Mouse (Mus musculus) forebrain, embryonic 14.5 days (tissue): ENCODE measurements around the gene Fam71f2. TPM values are rescaled to one million over a fixed set of nuclear protein-coding genes. Genes with fewer than 3 reads are reported as not detected.

Source experiments
- ATAC-seq: fragments of 200-750 bp; cut with Nextera tagmentation; 2 replicates; pipeline ENCODE4 v1.8.0; 2017; ENCODE audit warnings: mild to moderate bottlenecking, moderate library complexity
- DNase-seq: peaks from one replicate; pipeline ENCODE4 v3.0.0-alpha.2; 2015; ENCODE audit warnings: low spot score
- H3K27ac ChIP-seq: fragments of 300-500 bp; sonication (generic); 2 replicates; pipeline ENCODE4 v1.5.1; 2014; ENCODE audit warnings: low read depth, mild to moderate bottlenecking, control low read depth, low read length, moderate library complexity
- H3K27me3 ChIP-seq: fragments of 300-500 bp; sonication (generic); replicated peaks from 2 replicates; pipeline ENCODE4 v1.6.1; 2014; ENCODE audit warnings: low read length, control low read depth, mixed read lengths; ENCODE audit not compliant: control insufficient read depth, insufficient read depth
- H3K36me3 ChIP-seq: fragments of 300-500 bp; sonication (generic); 2 replicates; pipeline ENCODE4 v1.6.1; 2014; ENCODE audit warnings: low read length, control low read depth; ENCODE audit not compliant: control insufficient read depth, insufficient read depth
- H3K4me1 ChIP-seq: fragments of 300-500 bp; sonication (generic); 2 replicates; pipeline ENCODE4 v1.6.1; 2014; ENCODE audit warnings: antibody characterized with exemption, low read length, control low read depth; ENCODE audit not compliant: control insufficient read depth, insufficient read depth
- H3K4me2 ChIP-seq: fragments of 300-500 bp; sonication (generic); 2 replicates; pipeline ENCODE4 v1.6.1; 2014; ENCODE audit warnings: mild to moderate bottlenecking, control low read depth, low read length
- H3K4me3 ChIP-seq: fragments of 300-500 bp; sonication (generic); 2 replicates; pipeline ENCODE4 v1.5.1; 2014; ENCODE audit warnings: low read depth, low read length, control low read depth
- H3K9ac ChIP-seq: fragments of 300-500 bp; sonication (generic); 2 replicates; pipeline ENCODE4 v1.6.1; 2014; ENCODE audit warnings: mild to moderate bottlenecking, low read length, control low read depth, moderate library complexity
- H3K9me3 ChIP-seq: fragments of 300-500 bp; sonication (generic); replicated peaks from 2 replicates; pipeline ENCODE4 v1.6.1; 2016; ENCODE audit warnings: low read length, control low read depth, mixed read lengths; ENCODE audit not compliant: control insufficient read depth
- WGBS: fragments of 180-500 bp; shearing (Covaris S2); extraction: QIAGEN DNeasy Blood & Tissue Kit; methylation state at CpG from one replicate; pipeline ENCODE4 v1.1.7; 2014; 5-methylcytosine and 5-hydroxymethylcytosine counted together
- polyA plus RNA-seq: library from polyadenylated mRNA; unstranded; fragments of >200 nt; fragmentation: Nextera tagmentation; extraction: Ambion mirVana; gene quantifications from 2 replicates; pipeline ENCODE4 v1.2.1, GENCODE M21; 2014

The Fam71f2 gene
- polyA plus RNA-seq, 1 experiment from 2014 or later: 1.0 TPM

DNA sequence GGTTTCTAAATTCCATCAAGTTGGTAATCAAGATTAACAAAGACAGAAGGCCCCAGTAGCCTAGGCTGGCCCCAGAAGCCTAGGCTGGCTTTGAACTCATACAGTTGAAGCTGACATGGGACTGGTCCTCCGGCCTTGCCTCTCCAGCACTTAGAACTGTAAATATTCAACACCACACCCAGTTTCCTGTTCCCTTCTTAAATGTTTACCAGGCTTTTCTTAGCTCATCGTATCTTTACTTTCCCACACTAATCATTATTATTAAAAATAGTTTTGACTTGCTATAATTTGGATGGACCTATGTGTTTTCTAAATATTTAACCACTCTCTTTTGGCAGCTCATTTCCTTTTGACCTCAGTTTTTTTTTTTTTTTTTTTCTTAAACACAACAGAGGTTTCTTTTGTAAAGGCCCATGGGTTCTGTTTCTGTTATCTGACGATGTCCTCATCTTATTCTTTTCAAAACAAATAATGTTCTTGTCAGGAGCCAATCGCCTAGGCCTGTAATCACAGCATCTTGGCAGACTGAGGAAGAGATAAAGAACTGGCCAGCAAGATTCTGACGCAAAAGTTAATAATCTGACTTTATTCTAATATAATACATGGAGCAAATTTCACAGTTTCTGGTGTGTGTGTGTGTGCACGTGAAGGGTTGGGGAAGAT, 10.3 kb upstream of the Fam71f2 start:
- DNase-seq (no peak), ATAC-seq (no peak)
- 84% methylated on average over 6 of the region's 6 CpGs for WGBS

DNA sequence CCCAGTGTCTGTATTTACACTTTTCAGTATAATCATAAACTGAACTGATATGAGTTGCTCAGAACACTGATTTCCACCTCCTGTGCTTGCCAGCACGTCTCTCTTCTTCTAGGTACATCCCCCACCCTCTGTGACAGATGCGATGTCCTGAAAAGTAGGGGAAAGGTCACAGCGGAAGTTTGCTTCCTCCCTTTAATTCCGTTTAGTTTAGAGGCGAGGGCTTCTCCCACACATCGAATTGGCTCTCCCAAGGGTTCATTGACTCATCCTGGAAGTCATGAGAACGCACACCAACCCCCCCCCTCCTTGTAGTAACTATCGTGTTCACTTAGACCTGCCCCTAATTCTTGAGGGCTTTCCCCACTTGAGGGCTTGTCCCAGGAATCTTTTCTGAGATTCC, 8.4 kb upstream of the Fam71f2 start:
- no peak for DNase-seq
- Histone ChIP-seq H3K36me3 (0 out of 2 replicates have a peak, but pooled peaks cover 7% of the 10 kb centered on the region), H3K9ac (no peak overlapping the region), H3K4me1 (peaks cover 4% of the 10 kb centered on the region; the same call in 1 of the 2 replicates), H3K27ac (no peak overlapping the region), H3K27me3 (no peaks in the 10 kb centered on the region), H3K4me2 (no peak overlapping the region), H3K4me3 (no peak overlapping the region), H3K9me3 (no peaks in the 10 kb centered on the region)
- 21% methylated on average over 8 of the region's 8 CpGs for WGBS
- ATAC-seq: no peak

More for the DNA sequence above, 10.3 kb upstream of the Fam71f2 start:
- Histone ChIP-seq H3K9me3 (no peaks in the 10 kb centered on the region), H3K4me3 (no peak overlapping the region), H3K36me3 (no peaks in the 10 kb centered on the region), H3K4me2 (no peak overlapping the region), H3K9ac (no peak overlapping the region), H3K27ac (no peak overlapping the region), H3K27me3 (no peaks in the 10 kb centered on the region), H3K4me1 (peaks cover 4% of the 10 kb centered on the region; the same call in 1 of the 2 replicates)

DNA sequence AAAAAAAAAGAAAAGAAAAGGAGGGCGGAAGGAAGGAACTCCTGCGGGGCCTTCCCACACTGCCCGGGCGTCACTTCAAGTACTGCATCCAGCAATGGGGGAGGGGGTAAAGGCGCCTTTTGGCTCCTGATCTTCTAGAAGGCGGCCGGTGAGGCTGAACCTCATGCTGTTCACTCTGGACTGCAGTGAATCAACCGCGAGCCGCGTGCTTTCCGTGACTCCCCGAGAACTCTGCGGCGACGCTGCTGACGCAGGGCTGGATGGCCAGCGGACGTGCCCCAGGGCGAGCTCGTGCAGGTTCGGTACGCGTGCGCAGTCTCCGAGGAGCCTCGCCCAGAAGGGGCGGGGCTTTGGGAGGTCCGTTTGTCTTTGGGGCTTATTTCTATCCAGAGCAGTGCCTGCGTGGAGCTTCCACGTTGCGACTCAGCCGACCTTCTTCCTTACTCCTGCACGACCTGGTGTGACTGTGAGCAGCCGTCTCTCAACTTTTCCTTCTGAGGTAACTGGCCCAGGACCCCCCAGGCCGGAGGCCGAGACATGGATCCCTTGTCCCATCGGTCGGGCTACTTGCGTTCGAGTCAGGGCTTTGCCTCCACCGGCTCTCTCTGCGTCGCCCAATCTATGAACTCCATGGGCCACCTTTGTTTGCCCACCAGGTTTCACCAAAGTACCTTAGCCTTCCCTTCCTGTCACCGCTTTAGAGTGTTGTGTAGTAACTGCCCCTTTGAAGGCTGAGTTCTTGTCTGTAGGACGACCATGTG, 6.9 kb upstream of the Fam71f2 start, which contains the start of gene Hilpda:
Hilpda (plus strand) TSS at position 177 of the 761 bp plus-strand sequence.
- H3K4me2 ChIP-seq: peak within 1 kb of the TSS; percentile 48
- H3K9me3 ChIP-seq: no peaks in the 10 kb centered on the region
- under 1% methylated on average over 46 of the region's 46 CpGs for WGBS
- ATAC-seq (peak; percentile 99), DNase-seq (peak; percentile 97)
- H3K27me3 ChIP-seq: no peaks in the 10 kb centered on the region
- H3K27ac ChIP-seq: peak within 1 kb of the TSS; percentile 58; the same call in 1 of the 2 replicates
- H3K9ac ChIP-seq: peak within 1 kb of the TSS; percentile 63
- H3K4me3 ChIP-seq: peak within 1 kb of the TSS; percentile 66
- 0 out of 2 replicates have a peak, but pooled peaks cover 7% of the 10 kb centered on the region for H3K36me3 ChIP-seq
- H3K4me1 ChIP-seq: peaks cover 4% of the 10 kb centered on the region; the same call in 1 of the 2 replicates

DNA sequence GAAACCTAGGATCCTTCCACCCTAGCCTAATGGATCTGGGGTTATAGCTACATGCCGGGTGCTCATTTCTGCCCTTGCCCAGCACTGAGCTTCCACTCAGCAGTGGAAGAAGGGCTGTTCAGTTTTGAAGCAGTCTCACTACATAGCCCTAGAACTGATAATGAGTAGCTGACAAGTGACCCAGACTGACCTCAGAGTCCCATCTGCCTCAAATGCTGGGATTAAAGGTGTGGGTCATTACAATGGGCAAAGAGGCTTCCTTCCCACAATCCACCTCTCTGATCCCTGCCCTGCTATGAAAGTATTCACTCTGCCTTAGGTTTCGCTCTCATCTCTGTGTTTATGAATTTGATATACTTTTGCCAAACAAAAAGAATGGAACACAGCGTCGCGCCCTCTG, 2.6 kb upstream of the Fam71f2 start:
- no peak overlapping the region for H3K4me2 ChIP-seq
- no peak overlapping the region for H3K4me3 ChIP-seq
- ATAC-seq (no peak), DNase-seq (no peak)
- H3K9ac ChIP-seq: no peak overlapping the region
- H3K27ac ChIP-seq: no peak overlapping the region
- WGBS: 96% methylated on average over 5 of the region's 5 CpGs
- 0 out of 2 replicates have a peak, but pooled peaks cover 7% of the 10 kb centered on the region for H3K36me3 ChIP-seq
- no peaks in the 10 kb centered on the region for H3K9me3 ChIP-seq
- H3K4me1 ChIP-seq: peaks cover 4% of the 10 kb centered on the region; the same call in 1 of the 2 replicates
- no peaks in the 10 kb centered on the region for H3K27me3 ChIP-seq

DNA sequence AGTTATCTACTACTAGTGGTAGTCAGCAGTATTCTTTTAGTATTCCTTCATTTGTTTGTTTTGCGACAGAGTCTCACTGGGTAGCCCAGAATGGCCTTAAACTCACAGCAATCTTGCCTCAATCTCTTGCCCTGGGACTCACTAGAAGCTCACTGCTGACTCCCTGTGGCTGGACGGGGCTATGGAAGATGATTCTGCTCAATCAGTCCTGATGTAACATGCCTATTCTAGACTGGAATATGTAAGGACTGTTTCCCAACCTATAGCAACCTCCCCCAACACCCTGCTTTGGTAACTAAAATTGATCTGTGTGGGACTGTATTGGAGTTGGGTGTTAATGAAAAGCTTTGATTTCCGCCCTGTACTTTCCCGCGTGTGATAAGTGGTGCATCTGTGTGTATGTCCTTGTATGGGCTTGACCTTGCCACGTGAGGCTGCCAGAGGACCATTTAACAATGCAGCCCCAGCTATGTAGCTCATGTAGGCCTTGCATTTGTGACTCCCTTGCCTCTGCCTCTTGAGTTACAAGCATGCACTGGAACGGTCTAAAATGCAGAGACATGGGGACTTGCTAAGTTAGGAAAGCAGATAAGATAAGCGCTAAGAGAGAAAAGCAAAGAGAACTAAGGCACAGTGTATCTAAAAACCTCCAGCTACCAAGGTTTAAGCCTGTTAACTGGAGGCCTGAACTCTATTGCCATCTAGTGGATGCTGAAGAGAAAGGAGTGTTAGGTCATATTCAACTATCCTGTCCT, 703 bp upstream of the Fam71f2 start:
- Histone ChIP-seq H3K4me3 (no peak overlapping the region), H3K36me3 (0 out of 2 replicates have a peak, but pooled peaks cover 7% of the 10 kb centered on the region), H3K27me3 (no peaks in the 10 kb centered on the region), H3K9ac (no peak overlapping the region), H3K4me1 (no peaks in the 10 kb centered on the region), H3K27ac (no peak overlapping the region), H3K9me3 (no peaks in the 10 kb centered on the region), H3K4me2 (no peak overlapping the region)
- ATAC-seq (peak; percentile 71), DNase-seq (peak; percentile 86)
- 31% methylated on average over 8 of the region's 8 CpGs for WGBS

DNA sequence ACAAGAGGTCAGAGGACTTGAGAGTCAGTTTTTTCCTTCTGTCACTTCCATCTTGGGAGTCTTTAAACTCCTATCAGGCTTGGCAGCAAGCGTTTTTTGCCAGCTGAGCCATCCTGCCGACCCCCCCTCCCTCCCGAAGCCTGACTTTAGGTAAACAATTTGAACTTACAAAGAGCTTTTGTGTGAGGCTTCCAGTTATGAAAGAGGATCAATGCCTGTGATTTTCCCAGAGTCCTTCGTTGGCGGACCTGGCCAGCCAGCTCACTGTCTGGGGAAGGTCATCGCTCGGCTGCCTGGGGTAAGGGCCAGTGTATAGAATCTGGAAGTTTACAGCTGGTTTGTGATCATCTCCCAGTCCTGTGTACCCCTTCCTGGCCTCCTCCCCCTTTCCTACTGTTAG, 1.3 kb downstream of the Fam71f2 start:
- no peaks in the 10 kb centered on the region for H3K27me3 ChIP-seq
- ATAC-seq: no peak
- WGBS: 18% methylated on average over 7 of the region's 7 CpGs
- H3K4me3 ChIP-seq: no peak overlapping the region
- no peak overlapping the region for H3K27ac ChIP-seq
- H3K4me2 ChIP-seq: no peak overlapping the region
- no peaks in the 10 kb centered on the region for H3K4me1 ChIP-seq
- H3K9me3 ChIP-seq: no peaks in the 10 kb centered on the region
- no peak overlapping the region for H3K9ac ChIP-seq
- no peak for DNase-seq
- no peaks in the 10 kb centered on the region for H3K36me3 ChIP-seq

DNA sequence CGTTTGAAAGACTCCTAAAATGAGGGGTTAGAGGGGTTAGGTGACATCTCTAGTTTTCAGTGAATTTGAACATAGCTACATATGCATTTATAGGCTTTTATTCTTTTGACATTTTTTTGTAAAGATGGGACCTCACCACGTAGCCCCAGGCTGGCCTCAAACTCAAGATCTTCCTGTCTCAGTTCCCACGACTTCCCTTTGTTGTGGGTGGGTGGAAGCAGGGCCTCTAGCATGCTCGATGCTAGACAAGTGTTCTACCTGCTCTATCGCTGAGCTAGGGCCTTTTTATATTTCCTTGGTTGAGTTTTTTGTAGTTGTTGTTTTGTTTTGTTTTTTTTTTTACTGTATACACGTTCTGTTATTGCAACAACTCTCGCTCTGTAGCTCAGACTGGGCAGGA, 7.5 kb downstream of the Fam71f2 start:
- no peak overlapping the region for H3K4me3 ChIP-seq
- 69% methylated on average over 7 of the region's 7 CpGs for WGBS
- no peaks in the 10 kb centered on the region for H3K9me3 ChIP-seq
- H3K9ac ChIP-seq: no peak overlapping the region
- ATAC-seq (no peak), DNase-seq (no peak)
- no peaks in the 10 kb centered on the region for H3K36me3 ChIP-seq
- no peak overlapping the region for H3K27ac ChIP-seq
- no peak overlapping the region for H3K4me2 ChIP-seq
- H3K4me1 ChIP-seq: no peaks in the 10 kb centered on the region
- H3K27me3 ChIP-seq: no peaks in the 10 kb centered on the region

DNA sequence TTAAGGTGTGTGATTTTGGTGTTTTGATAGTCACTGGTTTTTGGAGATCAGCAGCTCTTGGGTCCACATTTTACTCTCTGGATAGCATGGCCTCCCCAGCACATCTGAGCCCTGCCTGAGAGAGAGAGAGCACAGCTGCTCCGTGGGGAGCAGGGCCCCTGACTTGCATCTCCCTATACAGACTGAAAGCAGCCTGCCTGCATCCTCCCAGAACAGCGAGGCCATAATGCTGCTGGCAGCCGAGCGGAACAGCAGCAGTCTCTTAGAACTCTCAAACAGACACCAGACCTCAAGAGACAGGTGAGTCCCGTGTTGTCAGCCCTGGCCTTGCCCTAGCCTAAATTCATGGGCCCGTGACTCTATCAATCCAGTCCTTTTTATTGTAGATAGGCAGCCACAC, 8.1 kb downstream of the Fam71f2 start:
- Histone ChIP-seq H3K4me3 (no peak overlapping the region), H3K27ac (no peak overlapping the region), H3K4me2 (no peak overlapping the region), H3K9ac (no peak overlapping the region), H3K36me3 (no peaks in the 10 kb centered on the region), H3K4me1 (no peaks in the 10 kb centered on the region), H3K27me3 (no peaks in the 10 kb centered on the region), H3K9me3 (no peaks in the 10 kb centered on the region)
- DNase-seq: no peak
- ATAC-seq: no peak
- WGBS: 35% methylated on average over 6 of the region's 6 CpGs
